Mouse (Mus musculus): ENCODE data around the gene Cib1. TPM values are rescaled to one million over a fixed set of nuclear protein-coding genes. Genes with fewer than 3 reads are reported as not detected.
A peak's percentile ranks its signal among the peaks of the same experiment; 100 is the strongest.

The Cib1 gene
- total RNA-seq (2021), result 10 to 100 TPM; 28.1 to 28.8 TPM
- long read RNA-seq, experiment 1, transcript Cib1-201 (7 exons, 1,047 nt), result major isoform, 23 of 25 reads
- long read RNA-seq, experiment 1, partial matches to known transcripts, result 0 of 25 reads
- long read RNA-seq, experiment 1, other reads (novel, unspliced or antisense), result 1 of 25 reads
- long read RNA-seq, experiment 2, transcript Cib1-201 (7 exons, 1,047 nt), result major isoform, 26 of 33 reads
- long read RNA-seq, experiment 2, partial matches to known transcripts, result 2 of 33 reads
- long read RNA-seq, experiment 2, other reads (novel, unspliced or antisense), result 3 of 33 reads

DNA sequence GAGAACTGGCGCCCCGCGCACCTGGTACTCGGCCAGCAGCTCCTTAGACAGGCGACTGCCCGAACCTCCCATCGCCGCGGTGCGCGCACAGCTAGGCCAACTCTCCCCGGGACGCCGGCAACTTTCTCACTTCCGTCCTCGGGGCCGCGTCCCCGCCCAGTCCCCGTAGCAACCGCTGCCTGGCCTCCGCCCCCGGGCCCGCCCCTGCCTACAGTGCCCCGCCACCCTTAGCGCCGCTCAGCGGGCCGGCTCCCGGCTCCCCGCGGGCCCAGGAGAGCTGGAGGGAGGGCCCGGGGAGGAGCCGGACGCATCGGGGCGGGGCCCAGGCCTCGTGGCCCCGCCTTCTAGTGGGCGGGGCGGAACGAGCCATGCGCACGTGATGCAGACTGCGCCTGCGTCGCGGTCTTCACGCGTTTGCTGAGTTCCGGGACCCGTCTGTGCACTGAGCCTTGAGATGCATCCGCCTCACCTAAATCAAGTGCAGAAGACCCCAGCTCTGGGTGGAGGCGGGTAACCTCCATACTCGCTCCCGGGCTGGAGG is at the start of gene Cib1, which contains the start of gene Gdpgp1:
Gene Cib1 (minus strand): TSS at position 325 of the 541 bp plus-strand sequence.
Gene Gdpgp1 (plus strand): TSS at position 377 of the 541 bp plus-strand sequence.
- DNase-seq (ENCODE audit: low spot score in 2 of 2), result peak; percentile 93 to 95

- DNase-seq (ENCODE audit: low spot score in 2 of 2), result no peak
Observed at GRCm38 (mm10) chr7:80281646-80282045, 49.0 kb upstream of the Cib1 start.

GRCm38 (mm10) chr7:80280998-80281397 is 48.4 kb upstream of the Cib1 start:
- no peak for DNase-seq (ENCODE audit: low spot score in 2 of 2)

DNA sequence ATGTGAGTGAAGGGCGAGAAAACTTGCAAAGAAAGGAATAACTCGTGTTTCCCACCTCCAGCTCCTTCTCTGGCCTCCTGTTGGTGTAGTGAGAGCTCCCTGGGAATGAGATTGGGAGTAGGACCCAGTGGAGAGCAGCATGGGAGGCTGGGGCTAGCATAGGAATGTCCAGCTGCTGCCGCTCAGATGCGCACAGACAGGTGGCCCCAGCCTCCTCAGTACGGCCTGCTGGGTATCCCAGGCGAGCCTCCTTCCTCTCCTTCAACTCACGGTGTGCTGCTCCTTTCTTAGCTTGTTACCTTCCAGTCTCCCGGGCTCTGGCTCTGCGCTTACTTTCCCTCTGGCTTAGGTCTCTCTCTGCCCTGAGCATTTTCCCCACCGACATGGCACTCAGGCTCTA is 47.4 kb upstream of the Cib1 start:
- no peak for DNase-seq (ENCODE audit: low spot score in 2 of 2)

DNA sequence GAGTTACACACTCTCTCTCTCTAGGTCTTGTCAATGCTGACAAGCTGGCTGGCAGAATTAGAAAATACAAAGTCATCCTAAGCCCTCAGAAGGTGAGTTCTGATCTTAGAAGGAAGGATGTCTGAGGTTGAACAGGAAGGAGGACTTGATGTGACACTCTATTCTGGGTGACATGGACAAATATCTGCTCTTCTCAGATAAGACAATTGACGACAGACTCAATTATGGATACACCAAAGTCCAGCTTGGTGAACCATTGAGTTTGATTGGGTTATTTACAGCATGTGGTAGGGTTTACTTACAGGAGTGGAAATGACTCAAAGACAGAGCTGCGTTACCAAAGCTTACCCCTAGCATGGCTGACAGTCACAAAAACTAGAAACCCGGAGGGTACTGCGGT is 43.8 kb upstream of the Cib1 start:
- no peak for DNase-seq (ENCODE audit: low spot score in 2 of 2)

DNA sequence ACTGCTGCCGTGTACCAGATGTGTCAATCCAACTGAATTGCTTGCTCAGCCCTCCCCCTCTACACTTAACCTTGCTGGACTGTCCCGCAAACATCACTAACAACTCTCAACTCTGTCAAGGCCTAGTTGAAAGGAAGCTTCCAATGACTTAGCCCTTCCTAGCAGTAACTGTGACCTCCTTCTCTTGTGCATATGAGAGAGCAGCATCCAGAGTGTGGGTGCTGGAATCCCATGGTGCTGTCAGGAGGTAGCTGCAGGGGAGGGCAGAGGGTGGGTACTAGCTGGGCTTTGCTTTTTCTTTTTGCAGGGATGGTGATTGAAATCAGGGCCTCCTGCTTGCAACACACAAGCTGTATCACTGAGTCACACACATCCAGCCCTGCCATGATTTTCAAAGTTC is 40.8 kb upstream of the Cib1 start:
- DNase-seq (ENCODE audit: low spot score in 2 of 2), result no peak

- peak in 1 of 2 experiments; percentile 33 for DNase-seq (ENCODE audit: low spot score in 2 of 2)
Observed at GRCm38 (mm10) chr7:80269751-80270255, 37.2 kb upstream of the Cib1 start.

GRCm38 (mm10) chr7:80268897-80269750 is 36.5 kb upstream of the Cib1 start, which contains the start of gene Vps33b:
Gene Vps33b (plus strand): TSS chr7:80269649.
- DNase-seq (ENCODE audit: low spot score in 2 of 2), result peak; percentile 95 to 97

- no peak for DNase-seq (ENCODE audit: low spot score in 2 of 2)
Observed at GRCm38 (mm10) chr7:80267764-80268163, 35.2 kb upstream of the Cib1 start.

- no peak for DNase-seq (ENCODE audit: low spot score in 2 of 2)
Observed at GRCm38 (mm10) chr7:80264606-80265005, 32.0 kb upstream of the Cib1 start.

DNA sequence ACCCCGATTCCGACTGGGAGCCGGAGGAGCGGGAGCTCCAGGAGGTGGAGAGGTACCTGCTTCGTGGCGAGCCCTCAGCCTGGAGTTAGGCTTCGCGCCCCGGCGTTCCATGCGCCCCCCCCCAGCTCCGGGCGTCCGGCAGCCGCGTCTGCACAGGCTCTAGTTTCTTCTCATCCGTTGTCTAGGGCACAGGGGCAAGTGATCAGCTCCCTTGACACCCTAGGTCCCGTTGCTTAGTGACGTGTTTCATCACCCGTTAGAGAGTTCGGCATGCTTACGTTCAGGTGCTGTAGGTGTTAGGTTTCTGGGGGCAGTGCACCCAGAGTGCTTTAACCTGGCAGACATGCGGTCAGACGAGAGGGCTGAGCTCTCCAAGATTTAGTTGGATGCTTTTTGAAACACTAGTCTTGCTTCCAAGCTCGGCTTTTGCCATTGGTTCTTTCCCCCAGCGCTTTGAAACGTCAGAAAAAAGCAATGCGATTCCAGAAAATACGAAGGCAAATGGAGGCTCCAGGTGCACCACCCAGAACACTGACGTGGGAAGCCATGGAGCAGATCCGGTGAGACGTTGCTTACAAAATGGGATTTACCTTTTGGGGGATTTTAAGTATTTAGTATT is 28.9 kb upstream of the Cib1 start:
- peak; percentile 29 to 34 for DNase-seq (ENCODE audit: low spot score in 2 of 2)

DNA sequence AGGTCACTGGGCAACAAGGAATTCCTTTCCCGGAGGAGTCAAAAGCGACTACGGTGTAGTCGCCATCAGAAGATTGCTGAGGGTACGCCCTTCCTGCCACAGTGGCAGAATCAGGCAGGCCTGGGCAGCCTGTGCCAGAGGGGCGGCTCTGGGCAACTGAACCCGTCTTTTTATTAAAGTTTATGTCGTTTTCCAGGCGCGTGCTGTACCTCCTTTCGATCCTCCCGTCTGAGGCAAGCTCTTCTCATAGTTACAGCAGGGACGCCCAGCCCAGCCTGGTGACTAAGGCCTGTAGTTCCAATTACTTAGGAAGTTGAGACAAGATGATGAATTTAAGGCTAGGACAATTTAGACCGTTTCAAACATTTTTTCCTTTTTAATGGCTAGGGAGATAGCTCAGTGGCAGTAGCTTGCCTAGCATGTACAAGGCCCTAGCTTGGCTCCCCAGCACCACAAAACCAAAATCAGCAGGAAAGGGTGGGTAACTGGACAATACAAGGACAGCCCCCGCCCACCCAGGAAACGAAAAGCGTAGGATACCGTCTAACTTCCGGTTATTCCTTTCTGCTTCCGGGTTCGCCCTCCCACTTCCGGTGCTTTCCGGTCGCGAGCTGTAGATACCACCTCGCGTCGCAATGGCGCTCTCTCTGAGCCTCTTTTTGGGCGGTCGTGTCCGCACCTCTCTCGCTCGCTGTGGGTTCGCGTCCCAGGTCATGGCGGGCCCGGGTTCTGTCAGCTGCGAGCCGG is 28.2 kb upstream of the Cib1 start, which contains the start of gene Ngrn:
Gene Ngrn (plus strand): TSS at position 591 of the 747 bp plus-strand sequence.
- peak; percentile 73 to 87 for DNase-seq (ENCODE audit: low spot score in 2 of 2)

GRCm38 (mm10) chr7:80257706-80258105 is 25.1 kb upstream of the Cib1 start:
- DNase-seq (ENCODE audit: low spot score in 2 of 2), result no peak

DNA sequence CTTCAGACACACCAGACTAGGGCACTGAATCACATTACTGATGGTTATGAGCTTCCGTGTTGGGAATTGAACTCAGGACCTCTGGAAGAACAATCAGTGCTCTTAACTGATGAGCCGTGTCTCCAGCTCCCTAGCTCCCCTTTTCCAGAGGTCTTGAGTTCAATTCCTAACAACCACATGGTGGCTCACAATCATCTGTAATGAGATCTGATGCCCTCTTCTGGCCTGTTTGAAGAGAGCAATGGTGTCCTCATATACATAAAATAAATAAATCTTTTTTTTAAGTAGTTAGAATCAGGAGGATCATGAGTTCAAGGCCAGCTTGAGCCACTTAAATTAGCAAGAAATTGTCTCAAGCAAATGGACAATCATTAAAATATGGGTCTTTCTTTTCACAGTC is 23.4 kb upstream of the Cib1 start:
- no peak for DNase-seq (ENCODE audit: low spot score in 2 of 2)

GRCm38 (mm10) chr7:80252886-80253285 is 20.3 kb upstream of the Cib1 start:
- no peak for DNase-seq (ENCODE audit: low spot score in 2 of 2)

DNA sequence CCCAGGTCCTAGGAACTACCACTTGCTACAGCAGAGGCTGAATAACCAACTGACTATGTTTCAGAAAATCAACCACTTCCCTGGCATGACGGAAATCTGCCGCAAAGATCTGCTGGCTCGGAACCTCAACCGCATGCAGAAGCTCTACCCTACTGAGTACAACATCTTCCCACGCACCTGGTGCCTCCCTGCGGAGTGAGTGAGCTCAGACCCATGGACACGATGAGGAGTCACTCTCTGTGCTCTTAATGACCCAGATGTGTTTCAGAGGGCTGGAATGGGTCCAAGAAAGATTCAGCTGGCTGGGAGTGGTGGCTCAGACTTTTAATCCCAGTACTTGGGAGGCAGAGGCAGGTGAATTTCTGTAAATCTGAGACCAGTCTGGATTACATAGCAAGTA is 19.8 kb upstream of the Cib1 start:
- DNase-seq (ENCODE audit: low spot score in 2 of 2), result no peak

DNA sequence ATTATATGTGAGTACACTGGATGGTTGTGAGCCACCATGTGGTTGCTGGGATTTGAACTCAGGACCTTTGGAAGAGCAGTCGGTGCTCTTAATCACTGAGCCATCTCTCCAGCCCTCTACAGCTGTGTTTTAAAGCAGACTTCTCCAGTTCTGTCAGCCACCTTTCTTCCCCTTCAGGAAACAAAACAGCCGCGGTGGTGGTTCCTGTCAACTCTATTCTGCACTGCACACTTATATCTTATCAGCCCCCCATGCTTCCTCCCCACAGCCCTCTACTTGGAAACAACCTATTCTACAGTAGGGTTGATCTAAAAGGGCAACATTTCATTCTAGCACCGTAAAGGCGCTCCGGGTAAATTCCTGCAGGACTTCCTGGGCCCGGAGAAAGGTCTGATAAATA is 14.2 kb upstream of the Cib1 start:
- no peak for DNase-seq (ENCODE audit: low spot score in 2 of 2)

GRCm38 (mm10) chr7:80246148-80246721 is 13.6 kb upstream of the Cib1 start, which contains the start of gene Ttll13:
Gene Ttll13 (plus strand): TSS chr7:80246376.
- peak; percentile 93 to 97 for DNase-seq (ENCODE audit: low spot score in 2 of 2)

DNA sequence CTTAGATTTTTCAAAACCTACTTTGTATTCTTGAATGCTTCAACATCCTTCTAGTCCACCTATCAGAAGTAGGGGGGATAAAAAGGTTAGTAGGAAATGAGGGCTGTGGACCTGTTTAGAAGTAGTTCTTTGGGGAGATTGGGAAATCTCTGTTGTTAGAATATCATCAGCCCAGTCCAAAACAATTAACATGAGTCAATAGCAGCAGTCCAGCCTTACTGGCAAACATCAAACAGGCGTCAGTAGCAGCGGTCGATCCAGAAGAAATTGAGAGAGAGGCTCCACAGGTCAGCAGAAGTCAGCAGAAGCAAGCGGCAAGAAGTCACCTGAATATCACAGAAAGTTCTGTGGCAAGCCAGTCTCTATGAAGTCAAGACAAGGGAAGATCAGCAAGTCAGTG is 12.2 kb upstream of the Cib1 start:
- DNase-seq (ENCODE audit: low spot score in 2 of 2), result no peak

GRCm38 (mm10) chr7:80241661-80242060 is 9.0 kb upstream of the Cib1 start:
- DNase-seq (ENCODE audit: low spot score in 2 of 2), result no peak
